Mouse (Mus musculus): ENCODE measurements around the gene Vsig2. TPM values are rescaled to one million over a fixed set of nuclear protein-coding genes. Genes with fewer than 3 reads are reported as not detected.

Gene Vsig2
- total RNA-seq (2022): 1 to 10 TPM; 3.1 to 7.6 (median 5.4) TPM

- DNase-seq: no peak
Observed at GRCm38 (mm10) chr9:37539170-37540025, at the start of gene Vsig2. Gene Vsig2, plus strand, starts transcription at chr9:37539255.

GRCm38 (mm10) chr9:37489446-37490120, 49.5 kb upstream of the Vsig2 start:
- DNase-seq: peak; percentile 19

- no peak for DNase-seq
Observed at GRCm38 (mm10) chr9:37495761-37496160, 43.3 kb upstream of the Vsig2 start.

DNA sequence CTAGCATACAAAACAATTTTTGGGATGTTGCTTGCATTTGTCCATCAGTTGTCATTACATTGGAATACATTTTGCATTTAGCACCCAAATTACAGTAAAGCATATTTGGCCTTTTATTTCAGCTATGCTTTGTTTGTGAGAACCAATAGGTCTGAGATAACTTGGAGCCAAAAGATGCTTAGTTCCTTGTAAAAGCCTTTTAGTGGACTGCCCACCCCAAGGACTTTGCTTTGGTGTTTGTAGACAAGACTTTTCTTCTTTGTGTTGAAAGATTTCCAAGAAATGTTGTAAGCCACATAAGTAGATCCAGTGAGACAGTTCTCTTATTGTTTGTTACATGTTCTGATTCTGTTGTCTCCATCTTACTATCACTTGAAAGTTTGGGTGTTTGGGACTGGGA, 42.7 kb upstream of the Vsig2 start:
- DNase-seq: no peak

GRCm38 (mm10) chr9:37500201-37500600, 38.9 kb upstream of the Vsig2 start:
- no peak for DNase-seq

DNA sequence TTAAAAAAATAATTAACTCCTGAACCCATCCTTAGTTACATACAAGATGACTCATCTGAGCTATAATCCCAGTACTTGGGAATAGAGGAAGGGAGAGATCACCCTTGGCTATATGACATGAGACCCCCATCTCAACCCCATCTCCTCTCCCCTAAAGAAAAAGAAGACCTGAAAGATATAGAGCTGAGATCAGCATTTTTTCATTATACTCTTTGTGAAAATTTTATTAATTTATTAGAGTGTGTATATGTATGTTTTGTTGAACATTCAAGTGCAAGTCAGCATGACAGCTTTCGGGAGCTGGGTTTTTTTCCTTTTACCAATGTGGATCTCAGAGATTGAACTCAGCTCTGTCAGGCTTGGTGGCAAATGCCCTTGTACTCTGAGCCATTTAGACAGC, 37.9 kb upstream of the Vsig2 start:
- no peak for DNase-seq

DNA sequence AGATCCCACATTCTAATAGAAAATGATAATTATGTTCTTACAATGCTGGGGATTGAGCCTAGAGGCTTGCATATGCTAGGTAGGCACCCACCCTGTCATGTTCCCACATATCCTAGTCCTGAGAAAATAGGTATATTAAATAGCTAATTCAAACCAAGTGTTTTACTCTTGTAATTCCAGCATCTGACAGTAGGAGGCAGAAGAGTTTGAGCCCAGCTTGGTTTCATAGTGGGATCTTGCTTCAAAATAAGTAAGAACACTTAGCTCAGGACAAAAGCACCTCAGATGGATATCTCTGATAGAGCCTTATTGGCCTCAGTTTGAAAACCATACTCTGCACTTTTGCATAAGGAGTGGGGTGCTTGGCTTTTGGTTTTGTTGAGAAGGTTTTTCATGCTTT, 34.7 kb upstream of the Vsig2 start:
- DNase-seq: no peak

DNA sequence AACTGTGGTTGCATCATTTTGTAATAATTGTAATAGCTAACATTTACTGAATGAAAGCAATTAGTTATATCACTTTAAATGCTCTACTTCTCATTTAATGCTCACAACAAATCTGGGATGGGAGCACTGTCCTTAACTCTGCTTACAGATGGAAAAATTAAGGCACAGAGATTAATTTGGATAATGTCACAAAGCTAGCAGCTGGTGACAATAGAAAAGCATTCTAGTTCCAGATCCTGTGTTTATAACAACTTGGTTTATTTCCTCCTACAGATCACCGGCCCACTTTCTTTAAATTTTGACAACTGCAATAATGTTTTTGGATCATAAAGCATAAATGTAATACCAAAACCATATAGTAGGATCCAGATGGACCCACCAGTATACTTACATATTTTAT, 33.0 kb upstream of the Vsig2 start:
- DNase-seq: no peak

- DNase-seq: no peak
Observed at GRCm38 (mm10) chr9:37512097-37512496, 27.0 kb upstream of the Vsig2 start.

DNA sequence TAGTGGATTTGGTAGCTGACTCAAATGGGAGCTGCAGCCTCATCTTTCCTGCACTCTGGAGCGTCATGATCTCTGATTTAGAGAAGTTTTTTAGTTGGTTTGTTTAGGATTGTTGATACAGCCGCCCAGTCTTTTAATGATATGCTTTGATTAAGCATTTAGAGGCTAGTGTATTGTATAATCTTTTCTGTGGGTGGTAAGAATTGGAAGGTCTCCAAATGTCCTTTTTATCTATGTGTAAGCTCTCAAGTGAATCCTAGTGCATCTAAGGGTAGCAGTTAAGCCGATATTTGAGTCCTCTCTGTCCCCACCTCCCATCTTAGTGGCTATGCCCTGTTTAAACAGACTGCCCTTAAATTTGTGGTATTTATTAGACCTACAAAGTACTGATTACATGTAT, 24.6 kb upstream of the Vsig2 start:
- no peak for DNase-seq

DNA sequence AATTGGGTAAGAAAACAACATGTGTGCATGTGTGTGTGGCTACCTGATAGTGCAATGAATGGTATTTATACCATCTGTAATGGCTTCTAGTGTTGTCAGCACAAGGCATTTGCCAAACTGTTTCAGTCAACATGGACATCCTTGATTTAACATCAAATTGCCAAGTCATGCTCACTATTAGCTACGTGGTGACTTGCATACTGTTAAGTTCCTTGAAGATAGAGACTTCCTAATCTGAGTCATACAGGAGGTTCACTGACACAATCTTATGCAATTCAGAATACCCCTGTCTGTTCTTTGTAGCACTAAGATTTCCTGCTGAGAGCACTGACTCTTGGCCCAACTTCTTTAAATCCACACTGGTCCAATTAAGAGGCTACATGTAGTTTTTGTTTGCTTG, 21.6 kb upstream of the Vsig2 start:
- no peak for DNase-seq

- DNase-seq: no peak
Observed at GRCm38 (mm10) chr9:37518991-37519390, 20.1 kb upstream of the Vsig2 start.

DNA sequence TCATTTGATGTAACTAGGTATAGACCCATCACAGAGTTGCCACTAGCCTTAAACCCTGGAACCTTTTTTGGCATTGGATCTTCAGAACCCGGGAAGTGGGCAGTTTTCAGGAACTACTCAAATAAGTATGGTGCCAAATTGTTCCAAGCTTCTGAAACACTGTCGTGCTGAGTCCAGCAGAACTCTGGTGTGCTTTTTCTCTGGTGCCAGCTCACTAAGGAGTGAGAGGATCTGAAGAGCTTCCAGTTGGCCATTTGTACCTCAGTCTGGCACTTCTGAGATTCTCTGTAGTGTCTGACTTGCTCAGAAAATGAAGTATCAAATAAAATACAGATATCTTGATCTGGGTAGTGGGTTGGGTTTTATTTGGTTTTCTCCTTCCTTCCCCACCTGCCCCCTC, 19.1 kb upstream of the Vsig2 start:
- no peak for DNase-seq

GRCm38 (mm10) chr9:37525461-37525860, 13.6 kb upstream of the Vsig2 start:
- DNase-seq: no peak

DNA sequence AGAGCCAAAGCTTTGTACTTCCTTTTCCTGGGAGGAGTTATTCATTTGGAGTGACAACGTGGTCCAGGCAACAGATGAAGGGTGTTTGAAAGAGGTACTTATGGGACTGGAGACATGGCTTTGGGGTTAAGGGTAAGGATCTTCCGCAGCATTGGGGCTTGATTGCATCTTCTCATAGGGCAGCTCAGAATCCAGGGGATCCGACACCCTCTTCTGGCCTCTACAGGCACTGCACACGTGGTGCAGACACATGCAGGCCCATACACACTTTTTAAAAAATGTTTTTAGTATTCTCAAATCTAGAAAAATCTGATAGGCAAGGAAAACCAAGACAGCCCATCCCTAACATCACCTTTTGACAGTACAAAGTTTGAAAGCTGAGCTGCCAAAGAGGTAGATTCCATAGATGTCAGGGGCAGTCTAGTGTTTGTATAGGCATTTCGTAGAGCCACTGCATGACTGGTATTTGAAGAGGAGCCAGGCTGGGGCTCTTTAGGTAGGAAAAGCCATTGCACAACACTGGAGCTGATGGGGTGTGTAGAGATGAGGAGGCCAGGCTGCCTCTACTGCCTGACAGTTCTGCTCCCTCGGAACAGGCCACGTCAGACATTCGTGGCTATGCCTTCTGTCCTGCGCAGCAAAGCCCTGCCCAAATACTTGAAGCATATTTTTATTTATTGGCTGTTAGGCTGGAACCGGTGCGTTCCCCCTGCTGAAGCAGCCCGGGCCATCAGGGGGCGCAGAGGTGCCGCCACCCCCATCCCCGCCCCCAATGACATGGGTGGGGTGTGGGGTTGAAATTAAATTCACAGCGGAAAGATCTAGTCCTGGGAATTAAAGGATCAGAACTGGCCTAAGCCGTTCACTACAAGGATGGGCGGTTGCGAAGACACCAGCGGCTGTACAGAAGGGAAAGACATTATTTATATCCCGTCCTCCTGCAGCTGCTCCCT, 12.3 kb upstream of the Vsig2 start:
- no peak for DNase-seq

DNA sequence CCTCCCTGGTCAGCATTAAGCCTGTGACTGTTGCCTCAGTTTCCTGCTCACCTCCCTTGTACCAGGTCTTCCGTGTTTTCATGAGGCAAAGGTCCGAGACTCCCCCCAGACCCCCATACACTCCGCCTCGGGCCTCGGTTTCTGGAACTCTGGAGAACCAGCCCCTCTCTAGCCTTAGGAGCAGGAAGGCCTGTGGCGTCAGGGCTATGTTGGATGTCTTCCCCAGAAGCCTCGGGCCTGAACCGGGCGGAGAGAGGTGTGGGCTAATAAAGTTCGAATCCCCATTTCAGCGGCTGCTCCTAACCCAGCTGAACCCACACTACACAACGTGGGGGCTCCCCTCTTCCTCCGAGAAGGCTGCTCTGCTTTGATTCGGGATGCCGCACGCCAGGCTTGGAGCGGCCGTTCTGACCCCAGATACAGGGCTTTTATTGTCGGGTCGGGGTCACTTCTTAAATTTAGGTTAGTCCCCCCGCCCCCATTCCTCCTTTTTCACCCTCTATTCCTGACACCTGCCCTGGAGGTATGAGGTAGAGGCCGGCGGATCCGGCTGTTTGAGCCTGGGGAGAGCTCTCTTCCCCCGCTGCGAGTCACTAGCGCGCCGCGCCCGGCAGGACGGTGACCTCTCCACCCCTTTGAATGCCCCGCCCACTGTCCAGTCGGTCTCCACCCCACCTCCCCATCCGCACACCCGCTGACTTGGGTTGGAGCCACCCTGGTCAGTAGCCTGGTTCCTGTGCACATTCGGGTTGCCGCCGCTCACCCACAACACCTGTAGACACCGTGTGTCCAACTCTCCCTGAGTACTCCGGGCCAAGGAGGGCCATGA, 11.4 kb upstream of the Vsig2 start, which contains the start of gene Esam:
Gene Esam (plus strand): TSS at position 683 of the 829 bp plus-strand sequence.
- peak; percentile 71 for DNase-seq

DNA sequence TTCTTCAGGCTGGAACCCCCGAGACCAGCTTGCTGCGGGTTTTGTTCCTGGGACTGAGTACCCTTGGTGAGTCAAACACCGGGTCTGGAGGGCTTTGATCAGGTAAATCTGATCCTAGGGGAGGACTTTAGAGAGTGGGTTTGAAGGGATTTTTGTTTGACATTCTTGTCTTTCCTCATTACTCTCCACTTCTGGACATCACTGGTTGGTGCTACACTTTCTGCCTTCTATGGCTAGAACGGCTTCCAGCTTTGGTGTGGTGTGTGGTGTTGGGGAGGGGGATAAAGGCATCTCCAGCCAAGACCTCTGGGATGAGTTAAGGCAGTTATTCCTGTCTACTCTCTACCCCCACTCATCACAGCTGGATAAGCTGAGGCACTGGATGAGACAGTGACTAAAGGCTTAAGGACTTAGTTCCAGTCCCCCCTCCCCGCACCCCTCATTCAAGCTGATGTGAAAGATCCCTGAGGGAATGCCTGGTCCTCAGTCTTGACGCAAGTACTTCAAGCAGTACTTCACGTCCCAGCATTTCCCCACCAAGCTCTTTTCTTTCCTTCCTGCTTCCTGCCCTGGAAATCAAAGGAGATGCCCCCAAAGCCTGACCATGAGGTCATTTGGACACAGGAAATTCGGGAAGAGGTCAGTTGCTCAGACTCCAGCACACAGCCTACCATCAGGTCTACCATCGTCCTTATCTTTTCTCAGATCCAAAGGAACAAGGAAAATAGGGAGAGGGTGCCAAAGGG, 10.7 kb upstream of the Vsig2 start:
- no peak for DNase-seq

GRCm38 (mm10) chr9:37530031-37530887, 8.8 kb upstream of the Vsig2 start:
- peak; percentile 69 for DNase-seq

DNA sequence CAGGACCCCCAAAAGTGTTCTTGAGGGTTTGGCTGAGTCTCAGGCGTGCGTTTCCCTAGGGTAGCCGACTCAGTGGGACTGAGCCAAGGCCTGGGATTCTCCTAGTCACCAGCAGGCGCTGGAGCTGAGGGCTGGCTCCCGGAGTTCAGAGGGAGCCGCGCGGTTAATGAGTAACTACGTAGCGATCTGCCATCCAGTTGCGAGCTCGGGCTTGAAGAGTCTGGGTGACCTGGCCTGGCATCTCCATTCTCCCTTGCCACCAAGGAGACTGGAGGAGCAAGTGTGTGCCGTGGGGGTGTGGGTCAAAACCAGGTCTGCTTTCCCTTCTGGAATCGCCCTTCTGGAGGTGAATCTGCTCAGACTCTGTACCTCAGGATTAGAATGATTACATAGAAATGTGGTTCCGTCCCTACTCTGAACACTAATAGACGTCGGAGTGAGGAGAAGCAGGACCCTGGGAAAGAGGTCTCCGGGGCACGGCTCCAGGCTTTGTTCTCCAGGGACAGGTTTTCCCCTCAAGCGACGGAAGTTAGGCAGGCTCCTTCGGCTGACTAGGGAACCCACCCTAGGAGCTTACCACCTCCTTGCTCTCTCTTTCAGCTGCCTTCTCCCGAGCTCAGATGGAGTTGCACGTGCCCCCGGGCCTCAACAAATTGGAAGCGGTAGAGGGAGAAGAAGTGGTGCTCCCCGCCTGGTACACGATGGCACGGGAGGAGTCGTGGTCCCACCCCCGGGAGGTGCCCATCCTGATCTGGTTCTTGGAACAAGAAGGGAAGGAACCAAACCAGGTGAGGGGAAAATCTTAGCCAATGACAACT, 8.0 kb upstream of the Vsig2 start:
- DNase-seq: no peak
